Mouse (Mus musculus) layer of hippocampus, adult 9-10 months (tissue): ENCODE data around the gene Nfyb.

ENCODE experiments used
- DNase-seq: peaks from one replicate; pipeline ENCODE4 v3.0.0; 2022; ENCODE audit warnings: low spot score

Nfyb gene

GRCm38 (mm10) chr10:82744296-82744695 lies 19.6 kb downstream of the Nfyb start:
- DNase-seq = no peak

GRCm38 (mm10) chr10:82742578-82742977 lies 21.4 kb downstream of the Nfyb start:
- no peak for DNase-seq

GRCm38 (mm10) chr10:82741876-82742275 lies 22.1 kb downstream of the Nfyb start:
- no peak for DNase-seq

GRCm38 (mm10) chr10:82741354-82741753 lies 22.6 kb downstream of the Nfyb start:
- DNase-seq = no peak

- DNase-seq = no peak
These were observed 64.5 kb downstream of the Nfyb start for GRCm38 (mm10) chr10:82699296-82699941.

- DNase-seq = no peak
These were observed 65.2 kb downstream of the Nfyb start for GRCm38 (mm10) chr10:82698712-82699261.
